Comparison of ENCODE assay signal across 11 mouse cellular contexts in genomic region chr2:74732513-74733316, GRCm38 (mm10). TPM values are rescaled to one million over a fixed set of nuclear protein-coding genes. Genes with fewer than 3 reads are reported as not detected.
DNase-seq lines count a peak whose midpoint lies in the region; ATAC-seq and TF ChIP-seq lines count a peak whose summit lies in the region.
"Had no signal": no experiment of that assay in that cellular context is flagged by ENCODE, and none has a peak within 500 bp of the region (broad histone marks: within the 10 kb centered on the region; RNA-seq: fewer than 3 reads in every experiment).

No protein-coding gene starts in this region.

- intact Hi-C loops in left cerebral cortex, adult 2 months (cut with DNase I), result no loop called here

- H3K27ac ChIP-seq in heart, embryonic 16.5 days (ENCODE audit: low read length), result no peak overlapping the region
- peak overlapping the region; percentile 97 for H3K27ac ChIP-seq in hindbrain, embryonic 12.5 days
- H3K27ac ChIP-seq in limb, embryonic 15.5 days, result no peak overlapping the region
- H3K27ac ChIP-seq in left cerebral cortex, adult 2 months, result no peak overlapping the region

- peaks cover 91% of the 10 kb centered on the region for H3K27me3 ChIP-seq in heart, embryonic 16.5 days (ENCODE audit: control insufficient read depth, insufficient read depth, low read length)
- peaks cover 90% of the 10 kb centered on the region for H3K27me3 ChIP-seq in hindbrain, embryonic 12.5 days
- H3K27me3 ChIP-seq in limb, embryonic 15.5 days, result peaks cover 94% of the 10 kb centered on the region

- no peaks in the 10 kb centered on the region for H3K36me3 ChIP-seq in heart, embryonic 16.5 days (ENCODE audit: control insufficient read depth, insufficient read depth)
- H3K36me3 ChIP-seq in hindbrain, embryonic 12.5 days, result no peaks in the 10 kb centered on the region
- H3K36me3 ChIP-seq in limb, embryonic 15.5 days, result no peaks in the 10 kb centered on the region

- no peak for ATAC-seq in heart, embryonic 16.5 days (replicated peaks; ENCODE audit: extremely low read depth, insufficient read depth, low FRiP score)
- ATAC-seq in hindbrain, embryonic 12.5 days (ENCODE audit: low FRiP score), result no peak
- ATAC-seq in limb, embryonic 15.5 days (ENCODE audit: insufficient number of reproducible peaks, low FRiP score, low TSS enrichment, low read depth), result no peak

- H3K9ac ChIP-seq in heart, embryonic 16.5 days (ENCODE audit: low read length), result no peak overlapping the region
- peak overlapping the region; percentile 73 for H3K9ac ChIP-seq in hindbrain, embryonic 12.5 days
- no peak overlapping the region for H3K9ac ChIP-seq in limb, embryonic 15.5 days

- peak overlapping the region; percentile 13; the same call in 1 of the 2 replicates for H3K4me3 ChIP-seq in heart, embryonic 16.5 days (ENCODE audit: low read length)
- peak overlapping the region; percentile 44 for H3K4me3 ChIP-seq in hindbrain, embryonic 12.5 days
- peak overlapping the region; percentile 19 for H3K4me3 ChIP-seq in limb, embryonic 15.5 days
- no peak overlapping the region for H3K4me3 ChIP-seq in left cerebral cortex, adult 2 months

- peak overlapping the region; percentile 5; the same call in 1 of the 2 replicates for H3K4me2 ChIP-seq in heart, embryonic 16.5 days (ENCODE audit: low read depth, low read length)
- H3K4me2 ChIP-seq in hindbrain, embryonic 12.5 days (replicated peaks), result peak overlapping the region; percentile 49
- H3K4me2 ChIP-seq in limb, embryonic 15.5 days, result peak overlapping the region; percentile 32

- TF ChIP-seq CTCF in left cerebral cortex, adult 2 months (IDR thresholded peaks at IDR 0.05), result no peak

- no peaks in the 10 kb centered on the region for H3K9me3 ChIP-seq in heart, embryonic 16.5 days (replicated peaks; ENCODE audit: control insufficient read depth, low read length)
- H3K9me3 ChIP-seq in hindbrain, embryonic 12.5 days (replicated peaks), result no peaks in the 10 kb centered on the region
- no peaks in the 10 kb centered on the region for H3K9me3 ChIP-seq in limb, embryonic 15.5 days

- peaks cover 4% of the 10 kb centered on the region; the same call in 1 of the 2 replicates for H3K4me1 ChIP-seq in heart, embryonic 16.5 days (ENCODE audit: control insufficient read depth, insufficient read depth, low read length)
- no peaks in the 10 kb centered on the region for H3K4me1 ChIP-seq in hindbrain, embryonic 12.5 days
- peaks cover 30% of the 10 kb centered on the region for H3K4me1 ChIP-seq in limb, embryonic 15.5 days

- no peak for DNase-seq in heart, adult 9 months (ENCODE audit: low spot score in 2 of 2)
- peak; percentile 70 for DNase-seq in embryo, embryonic 11 days
- no peak for DNase-seq in layer of hippocampus, adult 8-10 months (ENCODE audit: low spot score in 2 of 2)
- DNase-seq in left cerebral cortex, adult 2 months (ENCODE audit: extremely low spot score in 1 of 2, low spot score in 2 of 2), result no peak
- no peak for DNase-seq in urinary bladder, postnatal 14 days (ENCODE audit: low spot score)
- DNase-seq: layer of hippocampus, postnatal 36 days; thymus, postnatal 14 days had no signal

- whole genome bisulfite sequencing in heart, embryonic 16.5 days, result 2% methylated on average over 52 of the region's 52 CpGs
- under 1% methylated on average over 44 of the region's 52 CpGs for WGBS in hindbrain, embryonic 12.5 days
- 4% methylated on average over 52 of the region's 52 CpGs for WGBS in limb, embryonic 15.5 days

RNA-seq across cellular contexts. Expression of gene Gm28230, which starts 6.2 kb away (rescaled TPM):
- not detected in 2 replicates for polyA plus RNA-seq in heart, embryonic 16.5 days (2015; fragmentation: Nextera tagmentation; extraction: Ambion mirVana)
- polyA plus RNA-seq in hindbrain, embryonic 12.5 days (2016; fragmentation: Nextera tagmentation; extraction: Ambion mirVana), result 0.66 and 1.1 TPM in 2 replicates
- polyA plus RNA-seq in limb, embryonic 15.5 days (2015; fragmentation: Nextera tagmentation; extraction: Ambion mirVana), result 0.08 and 0.11 TPM in 2 replicates
- total RNA-seq in layer of hippocampus, adult 8-10 months (2022), result not detected
- not detected for total RNA-seq in left cerebral cortex, adult 2 months (2021)
- total RNA-seq: layer of hippocampus, postnatal 36 days; MEL had no signal

RNA-seq across cellular contexts. Expression of gene Hoxd4, which starts 21.0 kb away (rescaled TPM):
- 0.18 TPM in 1 of 2 replicates, not detected in the other for polyA plus RNA-seq in heart, embryonic 16.5 days (2015; fragmentation: Nextera tagmentation; extraction: Ambion mirVana)
- polyA plus RNA-seq in hindbrain, embryonic 12.5 days (2016; fragmentation: Nextera tagmentation; extraction: Ambion mirVana), result 3.6 and 4.6 TPM in 2 replicates
- 0.29 and 0.66 TPM in 2 replicates for polyA plus RNA-seq in limb, embryonic 15.5 days (2015; fragmentation: Nextera tagmentation; extraction: Ambion mirVana)
- not detected for total RNA-seq in layer of hippocampus, adult 8-10 months (2022)
- total RNA-seq in left cerebral cortex, adult 2 months (2021), result not detected
- total RNA-seq: layer of hippocampus, postnatal 36 days; MEL had no signal

RNA-seq across cellular contexts. Expression of gene Hoxd3, which starts 21.0 kb away (rescaled TPM):
- 0.44 and 0.66 TPM in 2 replicates for polyA plus RNA-seq in heart, embryonic 16.5 days (2015; fragmentation: Nextera tagmentation; extraction: Ambion mirVana)
- polyA plus RNA-seq in hindbrain, embryonic 12.5 days (2016; fragmentation: Nextera tagmentation; extraction: Ambion mirVana), result 69.6 and 83.5 TPM in 2 replicates
- polyA plus RNA-seq in limb, embryonic 15.5 days (2015; fragmentation: Nextera tagmentation; extraction: Ambion mirVana), result 0.55 and 0.65 TPM in 2 replicates
- total RNA-seq in layer of hippocampus, adult 8-10 months (2022), result not detected
- total RNA-seq in left cerebral cortex, adult 2 months (2021), result not detected
- total RNA-seq: layer of hippocampus, postnatal 36 days; MEL had no signal

RNA-seq across cellular contexts. Expression of gene Hoxd8, which starts 28.3 kb away (rescaled TPM):
- 0.26 and 0.42 TPM in 2 replicates for polyA plus RNA-seq in heart, embryonic 16.5 days (2015; fragmentation: Nextera tagmentation; extraction: Ambion mirVana)
- 0.14 and 0.46 TPM in 2 replicates for polyA plus RNA-seq in hindbrain, embryonic 12.5 days (2016; fragmentation: Nextera tagmentation; extraction: Ambion mirVana)
- 5.9 and 7.3 TPM in 2 replicates for polyA plus RNA-seq in limb, embryonic 15.5 days (2015; fragmentation: Nextera tagmentation; extraction: Ambion mirVana)
- total RNA-seq in layer of hippocampus, adult 8-10 months (2022), result not detected
- not detected for total RNA-seq in left cerebral cortex, adult 2 months (2021)
- total RNA-seq: layer of hippocampus, postnatal 36 days had no signal

RNA-seq across cellular contexts. Expression of gene Hoxd1, which starts 30.1 kb away (rescaled TPM):
- polyA plus RNA-seq in heart, embryonic 16.5 days (2015; fragmentation: Nextera tagmentation; extraction: Ambion mirVana), result not detected in 2 replicates
- 2.5 and 3.3 TPM in 2 replicates for polyA plus RNA-seq in hindbrain, embryonic 12.5 days (2016; fragmentation: Nextera tagmentation; extraction: Ambion mirVana)
- 0.26 and 0.42 TPM in 2 replicates for polyA plus RNA-seq in limb, embryonic 15.5 days (2015; fragmentation: Nextera tagmentation; extraction: Ambion mirVana)
- under 1 TPM in 2 of 4 experiments, not detected in 2; 0.17 to 0.27 TPM for total RNA-seq in layer of hippocampus, adult 8-10 months (2022)
- not detected for total RNA-seq in left cerebral cortex, adult 2 months (2021)
- total RNA-seq: MEL had no signal

Comparison
In these comparisons a context has a peak if more than half of its experiments do, and no peak if none do; other contexts are left out.
1. RNA of gene Hoxd3, which starts 21.0 kb away (polyA plus RNA-seq): 69.6 to 83.5 TPM in hindbrain, embryonic 12.5 days; 0.44 to 0.66 TPM in heart, embryonic 16.5 days and 0.55 to 0.65 TPM in limb, embryonic 15.5 days; every median in the first group is over 10 times any median in the second.
2. Peak in every context shown above with its lines, with median percentiles within 50 percentile points of each other: H3K4me2 ChIP-seq.